Mouse (Mus musculus): ENCODE measurements around the gene Syt7. TPM values are rescaled to one million over a fixed set of nuclear protein-coding genes. Genes with fewer than 3 reads are reported as not detected.

Gene Syt7
- total RNA-seq, 2 experiments from 2014 or later, result 326 to 329 TPM

DNA sequence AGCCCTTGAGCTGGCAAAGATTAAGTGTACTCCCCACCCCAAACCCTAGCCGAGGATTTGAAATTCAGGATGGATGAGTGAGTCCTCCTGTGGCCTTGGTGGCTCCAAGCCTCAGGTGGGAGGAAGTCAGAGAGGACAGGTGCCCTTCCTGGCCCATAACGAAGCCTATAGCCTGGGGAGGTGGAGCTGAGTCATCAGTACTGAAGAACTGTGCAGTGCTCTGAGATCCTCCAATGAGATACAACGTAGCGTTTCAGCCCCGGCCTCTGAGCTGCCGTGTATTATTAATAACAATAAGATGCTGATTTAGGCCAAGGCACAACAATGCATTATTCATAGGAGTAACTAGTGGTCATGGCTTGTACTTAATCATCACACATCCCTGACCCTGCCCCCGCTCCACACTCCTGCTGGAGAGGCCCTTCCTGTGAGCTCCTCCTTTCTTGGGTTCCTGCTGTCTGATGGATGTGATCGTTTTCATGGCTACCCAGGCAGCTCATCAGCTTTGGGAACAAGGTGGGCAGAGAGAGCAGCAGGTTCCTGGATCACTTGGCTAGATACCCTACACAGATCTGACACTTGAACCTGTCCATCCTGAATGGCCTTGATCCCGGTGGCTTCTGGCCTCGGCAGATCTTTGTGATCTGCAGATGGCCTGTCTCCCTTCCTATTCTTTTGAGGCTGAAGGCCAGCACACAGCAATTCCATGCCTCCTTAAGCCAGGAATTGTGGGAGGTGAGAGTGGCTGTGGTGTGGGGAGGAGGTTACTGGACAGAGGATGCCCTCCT is 14.9 kb downstream of the Syt7 start:
- no peak for TF ChIP-seq CTCF (IDR thresholded peaks at IDR 0.05)
- Histone ChIP-seq H3K4me3 (no peak overlapping the region), H3K27ac (peak overlapping the region; percentile 80)
- intact Hi-C loops (cut with DNase I), result no loop called here
- no peak for DNase-seq (ENCODE audit: extremely low spot score in 1 of 2, low spot score in 2 of 2)

DNA sequence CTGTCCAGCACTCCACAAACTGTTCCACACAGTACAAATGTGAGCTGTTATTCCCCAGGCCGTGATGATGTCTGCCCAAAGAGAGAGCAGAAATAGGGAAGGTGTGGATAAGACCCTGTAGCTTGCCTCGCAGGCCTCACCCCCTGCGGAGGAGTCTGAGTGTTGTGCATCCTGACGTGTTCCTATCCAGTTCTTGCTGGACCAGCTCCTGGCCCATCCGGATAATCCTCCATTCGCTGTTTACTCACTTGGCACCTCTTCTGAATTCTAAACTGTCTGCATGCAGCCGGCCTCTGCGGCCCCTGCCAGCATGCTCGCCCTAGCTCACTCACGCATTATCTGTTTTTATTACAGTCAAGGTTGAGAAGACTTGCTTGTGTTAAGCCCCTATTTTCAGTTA is 15.5 kb downstream of the Syt7 start:
- TF ChIP-seq CTCF (IDR thresholded peaks at IDR 0.05), result no peak
- intact Hi-C loops (cut with DNase I), result no loop called here
- H3K4me3 ChIP-seq, result no peak overlapping the region
- DNase-seq (ENCODE audit: extremely low spot score in 1 of 2, low spot score in 2 of 2), result no peak
- H3K27ac ChIP-seq, result peak overlapping the region; percentile 80

DNA sequence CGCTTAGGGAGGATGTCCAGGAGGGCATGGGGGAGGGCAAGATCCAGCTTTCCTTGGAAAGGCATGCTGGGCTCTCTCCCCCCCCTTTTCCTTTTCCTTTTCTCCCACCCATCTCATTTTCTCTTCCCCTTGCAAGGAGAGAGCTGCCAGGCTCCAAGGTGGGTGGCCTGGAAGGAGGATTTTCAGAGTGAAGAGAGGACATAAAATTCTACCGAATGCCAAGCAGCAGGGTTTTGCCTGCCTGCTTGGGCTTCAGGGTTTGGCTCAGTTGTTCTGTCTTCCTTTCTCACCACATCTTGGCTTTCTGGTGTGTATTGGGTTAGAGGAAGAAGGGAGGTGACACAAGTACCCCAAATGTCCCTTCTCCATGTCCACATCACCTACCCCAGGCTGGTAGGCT is 16.0 kb downstream of the Syt7 start:
- TF ChIP-seq CTCF (IDR thresholded peaks at IDR 0.05), result no peak
- Histone ChIP-seq H3K4me3 (no peak overlapping the region), H3K27ac (peak overlapping the region; percentile 80)
- DNase-seq (ENCODE audit: extremely low spot score in 1 of 2, low spot score in 2 of 2), result no peak
- intact Hi-C loops (cut with DNase I), result no loop called here

DNA sequence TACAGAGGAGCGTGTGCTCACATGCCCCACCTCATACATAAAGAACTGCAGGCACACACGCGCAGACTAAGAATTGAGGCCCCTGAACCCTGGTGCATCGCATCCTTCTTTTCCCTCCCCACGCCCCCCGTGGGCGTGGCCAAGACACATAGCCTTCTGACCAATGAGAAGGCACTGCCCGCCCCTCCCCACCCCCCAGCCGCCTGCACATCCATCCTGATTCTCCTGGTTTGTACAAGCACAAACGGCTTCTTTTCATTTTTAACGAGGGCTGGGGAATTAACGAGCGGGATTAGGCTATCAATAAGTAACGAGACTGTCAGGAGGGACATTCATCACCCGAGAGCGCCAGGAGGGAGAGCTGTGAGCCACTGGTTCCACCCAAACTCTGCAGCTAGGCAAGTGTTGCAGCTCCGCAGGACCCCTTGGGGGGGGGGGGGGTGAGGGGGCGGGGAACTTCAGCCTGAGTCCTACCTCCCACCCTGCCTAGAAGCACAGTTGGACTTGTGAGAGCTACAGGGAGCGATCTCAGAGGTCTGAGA is 24.9 kb downstream of the Syt7 start:
- H3K4me3 ChIP-seq, result no peak overlapping the region
- H3K27ac ChIP-seq, result no peak overlapping the region
- no peak for TF ChIP-seq CTCF (IDR thresholded peaks at IDR 0.05)
- DNase-seq (ENCODE audit: extremely low spot score in 1 of 2, low spot score in 2 of 2), result no peak
- intact Hi-C loops (cut with DNase I), result no loop called here

DNA sequence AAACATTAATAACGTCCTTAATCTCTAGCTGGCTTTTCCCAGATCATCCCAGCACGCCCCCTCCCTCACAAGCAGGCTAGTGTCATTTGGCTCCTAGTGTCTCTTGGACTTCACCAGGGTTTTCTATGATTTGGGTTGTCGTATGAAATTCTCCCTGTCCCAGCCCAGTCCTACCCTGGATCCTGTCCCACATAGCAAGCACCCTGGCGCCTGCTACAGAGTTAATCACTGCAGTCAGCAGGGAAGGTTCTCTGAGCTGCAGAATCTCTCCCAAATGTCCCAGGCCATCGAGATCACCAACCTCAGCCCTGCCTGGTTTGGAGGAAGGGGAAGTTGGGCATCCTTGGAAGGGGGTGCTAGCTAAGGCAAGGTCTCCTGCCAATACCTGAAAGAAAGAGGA is 26.6 kb downstream of the Syt7 start:
- intact Hi-C loops (cut with DNase I), result no loop called here
- no peak for TF ChIP-seq CTCF (IDR thresholded peaks at IDR 0.05)
- Histone ChIP-seq H3K4me3 (no peak overlapping the region), H3K27ac (no peak overlapping the region)
- no peak for DNase-seq (ENCODE audit: extremely low spot score in 1 of 2, low spot score in 2 of 2)

DNA sequence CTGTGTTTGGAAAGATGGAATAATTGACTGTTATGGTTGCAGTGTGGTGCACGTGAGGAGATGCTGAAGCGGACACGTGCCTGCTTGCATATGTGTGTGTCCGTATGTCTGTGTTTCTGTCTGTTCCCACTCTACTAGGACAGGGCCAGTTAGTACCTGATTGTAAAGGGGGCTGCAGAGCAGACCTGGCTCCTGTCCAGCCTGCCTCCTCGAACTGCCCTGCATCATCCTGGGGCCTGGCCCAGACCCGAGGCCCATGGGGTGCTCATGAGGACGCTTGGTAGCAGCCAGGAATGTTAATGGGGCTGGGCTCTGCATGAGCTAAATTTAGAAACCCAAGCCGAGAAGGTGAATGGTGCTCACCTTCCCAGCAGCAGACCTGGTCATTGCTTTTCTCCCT is 28.0 kb downstream of the Syt7 start:
- DNase-seq (ENCODE audit: extremely low spot score in 1 of 2, low spot score in 2 of 2), result no peak
- Histone ChIP-seq H3K4me3 (no peak overlapping the region), H3K27ac (peak overlapping the region; percentile 75)
- TF ChIP-seq CTCF (IDR thresholded peaks at IDR 0.05), result no peak
- intact Hi-C loops (cut with DNase I), result no loop called here

DNA sequence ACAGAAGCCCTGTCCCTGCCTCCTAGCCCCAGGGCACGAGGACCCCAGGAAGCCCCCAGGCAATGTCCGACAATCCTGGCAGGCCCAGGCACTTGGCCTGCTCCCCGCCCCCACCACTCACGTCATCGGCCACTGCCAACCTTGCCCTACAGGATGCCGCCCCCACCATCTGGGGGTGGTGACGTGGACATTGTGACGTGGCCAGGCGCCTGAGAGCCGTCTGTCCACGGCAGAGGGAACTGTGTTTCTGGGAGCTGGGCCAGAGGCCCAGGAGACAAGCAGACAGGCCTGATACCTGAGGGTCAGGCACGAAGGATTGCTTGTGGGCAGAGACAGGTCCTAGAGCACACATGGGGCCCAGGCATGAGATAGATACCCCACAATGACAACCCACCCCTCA is 28.5 kb downstream of the Syt7 start:
- Histone ChIP-seq H3K4me3 (no peak overlapping the region), H3K27ac (peak overlapping the region; percentile 75)
- DNase-seq (ENCODE audit: extremely low spot score in 1 of 2, low spot score in 2 of 2), result peak in 1 of 2 experiments; percentile 85

DNA sequence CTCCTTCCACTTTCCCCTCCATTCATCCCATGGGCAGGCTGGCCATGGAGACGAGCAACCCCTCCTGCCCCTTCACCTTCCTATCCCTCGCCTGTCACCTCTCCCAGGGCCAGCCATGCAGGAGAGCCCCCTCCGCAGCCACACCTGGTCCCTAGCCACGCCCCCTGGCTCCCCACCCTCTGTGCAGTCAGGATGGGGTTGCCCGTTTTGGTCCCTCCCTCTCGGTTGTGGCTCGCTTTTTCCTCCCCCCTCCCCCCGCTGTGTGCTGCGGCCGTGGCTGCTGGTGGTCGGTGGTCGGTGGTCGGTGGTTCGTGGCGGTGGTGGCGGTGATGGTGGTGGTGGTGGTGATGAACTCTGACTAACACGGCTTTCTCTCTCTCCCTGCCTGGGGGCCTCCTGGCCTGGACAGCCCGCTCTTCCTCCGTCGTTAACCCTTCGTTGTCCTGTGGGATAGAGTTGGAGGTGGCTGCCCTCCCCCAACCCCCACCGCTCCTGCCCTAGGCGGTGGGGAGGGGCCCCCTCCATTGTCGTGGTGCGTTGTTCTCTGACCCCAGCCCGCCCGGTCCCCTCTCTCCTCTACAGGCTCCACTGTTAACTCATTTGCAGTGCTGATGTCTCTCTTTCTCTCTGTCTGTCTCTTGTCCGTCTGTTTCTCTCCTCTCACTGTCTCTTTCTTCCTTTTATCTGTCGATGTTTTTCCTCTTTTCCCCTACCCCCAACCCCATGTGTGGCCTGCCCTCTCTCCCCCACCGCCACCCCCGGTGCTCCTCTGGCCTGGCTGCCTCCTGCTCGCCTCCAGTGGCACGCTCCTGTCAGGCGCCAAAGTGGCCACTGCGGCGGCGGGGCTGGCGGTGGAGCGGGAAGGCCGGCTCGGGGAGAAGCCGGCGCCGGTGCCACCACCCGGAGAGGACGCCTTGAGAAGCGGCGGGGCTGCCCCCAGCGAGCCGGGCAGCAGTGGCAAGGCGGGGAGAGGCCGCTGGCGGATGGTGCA is 33.4 kb downstream of the Syt7 start:
- no peak overlapping the region for H3K4me3 ChIP-seq
- intact Hi-C loops (cut with DNase I), result no loop called here
- no peak overlapping the region for H3K27ac ChIP-seq
- DNase-seq (ENCODE audit: extremely low spot score in 1 of 2, low spot score in 2 of 2), result no peak
- no peak for TF ChIP-seq CTCF (IDR thresholded peaks at IDR 0.05)

More for the DNA sequence above, 28.5 kb downstream of the Syt7 start:
- intact Hi-C loops (cut with DNase I), result no loop called here
- TF ChIP-seq CTCF (IDR thresholded peaks at IDR 0.05), result no peak

DNA sequence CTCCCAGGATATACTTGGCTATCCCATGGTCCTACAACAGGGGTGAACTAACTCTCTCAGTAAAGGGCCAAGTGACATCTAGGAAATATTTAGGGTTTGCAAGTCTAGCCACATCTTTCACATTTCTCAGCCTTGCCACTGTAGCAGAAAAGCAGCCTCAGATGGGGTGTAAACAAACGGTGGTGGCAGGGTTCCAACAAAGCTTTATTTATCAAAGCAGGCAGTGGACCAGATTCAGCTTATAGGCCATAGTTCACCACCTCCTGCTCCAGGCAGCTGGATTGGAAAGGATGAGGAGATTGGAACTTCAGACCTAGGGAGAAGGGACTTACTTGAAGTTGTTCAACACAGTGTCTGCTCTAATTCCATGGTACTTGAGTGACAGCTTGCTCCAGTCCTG is 35.9 kb downstream of the Syt7 start:
- no peak for DNase-seq (ENCODE audit: extremely low spot score in 1 of 2, low spot score in 2 of 2)
- H3K4me3 ChIP-seq, result no peak overlapping the region
- TF ChIP-seq CTCF (IDR thresholded peaks at IDR 0.05), result no peak
- intact Hi-C loops (cut with DNase I), result no loop called here
- no peak overlapping the region; the same call in 1 of the 2 replicates for H3K27ac ChIP-seq

DNA sequence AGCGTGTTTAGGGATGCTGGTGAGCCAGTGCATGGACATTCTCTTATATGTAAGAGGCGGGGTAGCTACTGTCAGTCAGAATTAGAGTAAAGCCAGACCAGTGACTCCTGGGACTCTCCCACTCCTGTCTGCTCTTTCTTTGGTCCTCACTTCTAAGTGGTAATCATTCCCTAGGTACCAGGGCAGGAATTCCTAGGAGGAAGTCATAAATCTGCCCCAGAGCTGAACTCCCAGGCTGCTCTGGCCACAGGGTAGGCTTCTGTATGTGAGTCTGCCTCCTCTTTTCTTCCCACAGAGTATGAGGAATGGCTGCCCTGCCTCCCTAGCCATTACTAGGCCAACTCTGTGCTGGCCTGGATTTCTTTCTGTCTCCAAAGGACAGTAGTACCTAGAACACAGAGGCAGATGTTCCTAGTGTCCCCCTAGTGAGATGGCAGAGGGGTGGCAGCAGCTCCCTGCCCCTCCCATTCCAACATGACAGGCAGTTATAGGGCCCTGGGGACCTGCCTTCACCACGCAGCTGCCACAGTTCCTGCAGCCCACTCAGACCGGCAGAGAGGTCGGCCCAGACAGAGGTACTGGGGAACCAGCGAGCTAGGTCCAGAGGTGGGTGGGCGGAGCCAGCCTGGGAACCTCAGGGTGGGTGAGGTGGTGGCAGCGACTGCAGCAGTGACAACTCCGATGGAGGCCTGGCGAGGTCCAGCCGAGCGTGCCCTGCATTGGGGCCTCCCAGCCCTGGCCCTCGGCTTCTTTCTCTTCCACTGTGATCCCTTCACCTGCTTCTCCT is 36.8 kb downstream of the Syt7 start:
- DNase-seq (ENCODE audit: extremely low spot score in 1 of 2, low spot score in 2 of 2), result no peak
- Histone ChIP-seq H3K27ac (peak overlapping the region; percentile 6; the same call in 1 of the 2 replicates), H3K4me3 (no peak overlapping the region)
- intact Hi-C loops (cut with DNase I), result no loop called here
- no peak for TF ChIP-seq CTCF (IDR thresholded peaks at IDR 0.05)

DNA sequence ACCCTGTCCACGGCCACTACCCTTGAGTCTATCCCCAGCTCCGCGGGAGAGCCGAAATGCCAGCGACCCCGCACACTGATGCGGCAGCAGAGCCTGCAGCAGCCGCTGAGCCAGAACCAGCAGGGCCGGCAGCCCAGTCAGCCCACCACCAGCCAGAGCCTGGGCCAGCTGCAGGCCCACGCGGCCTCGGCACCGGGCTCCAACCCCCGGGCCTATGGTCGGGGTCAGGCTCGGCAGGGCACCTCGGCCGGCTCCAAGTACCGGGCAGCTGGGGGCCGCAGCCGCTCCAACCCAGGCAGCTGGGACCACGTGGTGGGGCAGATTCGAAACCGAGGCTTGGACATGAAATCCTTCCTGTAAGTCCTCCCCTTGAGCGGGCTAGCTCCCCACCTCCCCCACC is 37.4 kb downstream of the Syt7 start:
- intact Hi-C loops (cut with DNase I), result no loop called here

More for the DNA sequence above, 37.4 kb downstream of the Syt7 start:
- peak overlapping the region; percentile 6; the same call in 1 of the 2 replicates for H3K27ac ChIP-seq
- DNase-seq (ENCODE audit: extremely low spot score in 1 of 2, low spot score in 2 of 2), result no peak
- no peak overlapping the region for H3K4me3 ChIP-seq
- TF ChIP-seq CTCF (IDR thresholded peaks at IDR 0.05), result no peak

Data from left cerebral cortex, adult 2 months (tissue).